Mouse (Mus musculus) cortical plate, adult 2 months (tissue): ENCODE data around the gene Cpxm2.

Experiments
- CTCF ChIP-seq: fragments of 200-500 bp; IDR thresholded peaks from 2 replicates; pipeline ENCODE4 v1.5.1; 2011; ENCODE audit warnings: mild to moderate bottlenecking, control low read depth, low read length; ENCODE audit not compliant: insufficient read depth; ENCODE audit errors: extremely low read depth
- POLR2A ChIP-seq: fragments of 200-500 bp; IDR thresholded peaks from 2 replicates; pipeline ENCODE4 v1.6.1; 2011; ENCODE audit warnings: mild to moderate bottlenecking, low read length, control low read depth; ENCODE audit not compliant: insufficient read depth; ENCODE audit errors: extremely low read depth

DNA sequence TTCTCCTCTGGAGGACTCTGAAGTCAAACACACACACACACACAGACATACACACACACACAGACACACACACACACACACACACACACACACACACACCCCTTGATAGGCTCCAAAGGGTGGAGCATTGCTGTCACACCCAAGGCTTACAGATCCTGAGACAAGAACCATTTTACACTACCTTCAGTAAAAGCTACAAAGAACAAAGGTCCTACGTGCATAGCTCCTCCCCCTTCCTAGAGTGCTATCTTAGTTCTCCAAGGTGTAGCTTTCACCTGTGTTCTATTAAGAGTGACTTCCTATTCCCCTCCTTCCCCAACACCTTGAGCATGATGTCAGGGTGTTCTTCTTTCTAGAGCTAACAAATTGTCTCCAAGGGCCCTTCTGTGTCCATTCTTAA is 78.7 kb downstream of the Cpxm2 start:
- no peak for TF ChIP-seq CTCF
- no peak for TF ChIP-seq POLR2A
